Mouse (Mus musculus): ENCODE measurements around the gene Vmn1r19. TPM values are rescaled to one million over a fixed set of nuclear protein-coding genes. Genes with fewer than 3 reads are reported as not detected.
"Not testable (repeated sequence)": the region's sequence is repeated elsewhere in the genome, so short reads cannot be mapped to it uniquely, and the experiment has no call there.

Gene Vmn1r19
- total RNA-seq (2021): not detected
- long read RNA-seq, experiment 1: 0 reads
- long read RNA-seq, experiment 2: 0 reads

DNA sequence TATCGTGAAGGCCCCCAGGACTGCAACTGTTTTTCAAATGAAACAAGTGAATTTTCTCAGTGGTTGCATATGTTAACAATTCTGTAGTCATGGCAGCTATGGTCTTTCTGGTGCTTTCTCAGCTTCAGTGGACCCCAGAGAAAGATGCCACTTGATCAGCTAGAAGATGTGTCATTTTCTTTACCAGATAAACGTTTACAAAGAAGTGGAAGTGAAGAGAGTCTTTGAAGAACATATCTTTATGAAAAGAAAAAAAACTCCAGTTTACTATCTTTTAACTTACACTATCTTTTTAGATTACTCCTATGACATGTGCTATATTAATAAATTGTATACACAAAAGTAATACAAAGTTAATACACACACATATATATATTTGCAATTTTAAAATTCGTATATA lies at the start of gene Vmn1r19:
Gene Vmn1r19, plus strand, starts transcription at position 301 of the 400 bp plus-strand sequence.
- not testable (repeated sequence) for DNase-seq

DNA sequence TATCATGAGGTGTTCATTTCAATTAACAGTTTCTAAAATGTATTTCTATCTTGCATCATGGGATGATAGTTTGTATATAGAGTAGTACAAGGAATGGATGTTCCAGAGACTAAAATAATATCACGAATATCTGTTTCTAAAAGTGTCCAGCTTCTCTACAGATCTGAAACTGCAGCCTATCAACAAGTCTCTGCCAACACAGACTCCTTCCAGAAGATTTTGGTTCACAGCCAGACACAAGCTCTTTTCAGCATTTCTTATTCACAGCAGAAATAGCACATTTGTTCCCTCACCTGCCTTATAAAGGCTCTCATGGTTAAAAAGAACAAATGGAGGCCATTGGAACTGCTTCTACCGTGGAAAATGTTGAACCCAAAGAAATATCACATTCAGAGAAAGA lies 46.7 kb upstream of the Vmn1r19 start:
- DNase-seq: no peak

DNA sequence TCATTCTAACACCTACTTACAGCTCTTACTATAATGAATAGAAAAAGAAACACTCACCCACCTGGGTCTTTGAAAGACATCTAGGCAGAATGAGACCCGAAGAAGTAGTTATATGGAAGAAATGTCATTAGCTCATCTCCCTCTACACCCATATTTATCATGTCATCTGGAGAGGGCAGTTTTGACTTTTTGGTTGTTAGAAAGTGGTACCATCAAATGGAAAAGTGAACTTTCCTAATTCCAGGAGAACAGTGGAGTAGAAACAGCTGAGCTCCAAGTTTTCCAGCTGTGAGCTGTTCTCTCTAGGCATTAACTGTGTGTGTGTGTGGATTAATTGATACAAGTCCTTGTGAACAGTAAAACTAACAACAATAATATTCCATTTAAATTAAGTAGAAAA lies 40.0 kb upstream of the Vmn1r19 start, which contains the start of gene Vmn1r17:
Gene Vmn1r17, minus strand, starts transcription at position 101 of the 400 bp plus-strand sequence.
- no peak for DNase-seq

DNA sequence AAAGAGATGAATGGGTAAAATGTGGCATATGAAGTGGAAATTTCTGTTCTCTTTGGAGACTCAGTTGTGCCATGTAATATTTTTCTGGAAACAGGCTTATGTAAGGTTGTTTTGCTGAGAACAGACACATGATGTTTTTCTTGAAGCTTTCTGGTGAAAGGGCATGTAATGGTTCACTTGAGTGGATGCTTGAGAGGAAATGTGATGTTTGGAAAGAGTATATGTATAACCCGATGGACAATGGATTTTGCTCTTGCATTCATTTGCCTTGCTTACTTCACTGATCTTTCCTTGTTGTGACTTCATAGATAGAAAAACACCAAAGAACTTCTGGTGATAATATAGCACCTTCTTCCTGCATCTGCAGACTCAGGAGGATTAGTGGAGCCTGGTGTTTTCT lies 37.7 kb upstream of the Vmn1r19 start:
- DNase-seq: not testable (repeated sequence)

DNA sequence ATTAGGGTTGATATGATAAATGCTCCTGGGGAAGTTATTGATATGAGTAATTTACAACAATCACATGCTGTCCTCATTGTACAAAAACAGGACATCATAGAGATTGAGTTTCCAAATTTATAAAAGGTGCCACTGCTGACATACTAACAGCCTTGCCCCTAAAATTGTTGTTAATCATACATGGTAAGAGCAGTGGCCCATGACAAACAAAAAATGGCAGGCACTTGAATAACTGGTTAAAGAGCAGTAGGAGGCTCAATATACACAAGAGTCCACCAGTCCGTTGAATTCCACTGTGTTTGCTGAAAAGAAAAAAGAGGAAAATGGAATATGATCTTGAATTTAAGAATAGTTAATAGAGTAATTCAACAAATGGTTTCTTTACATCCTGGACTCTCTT lies 36.1 kb upstream of the Vmn1r19 start:
- DNase-seq: no peak

DNA sequence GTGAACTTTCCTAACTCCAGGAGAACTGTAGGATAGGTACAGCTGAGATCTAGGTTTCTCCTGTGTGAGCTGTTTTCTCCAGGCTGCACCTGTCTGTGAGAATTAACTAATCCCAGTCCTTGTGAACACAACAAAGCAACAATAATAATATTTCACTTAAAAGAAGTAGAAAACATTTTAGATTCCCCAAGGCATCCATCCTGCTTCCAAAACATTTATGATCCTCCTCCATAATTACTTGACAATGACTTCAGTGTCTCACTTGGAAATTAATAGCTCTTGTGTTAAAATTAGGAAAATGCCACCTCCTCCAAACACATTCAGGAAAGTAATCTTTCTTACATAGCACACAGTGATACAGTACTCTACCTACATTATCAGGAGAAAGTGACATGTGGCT lies 7.9 kb upstream of the Vmn1r19 start, which contains the start of gene Vmn1r18:
Gene Vmn1r18, minus strand, starts transcription at position 101 of the 400 bp plus-strand sequence.
- DNase-seq: no peak

DNA sequence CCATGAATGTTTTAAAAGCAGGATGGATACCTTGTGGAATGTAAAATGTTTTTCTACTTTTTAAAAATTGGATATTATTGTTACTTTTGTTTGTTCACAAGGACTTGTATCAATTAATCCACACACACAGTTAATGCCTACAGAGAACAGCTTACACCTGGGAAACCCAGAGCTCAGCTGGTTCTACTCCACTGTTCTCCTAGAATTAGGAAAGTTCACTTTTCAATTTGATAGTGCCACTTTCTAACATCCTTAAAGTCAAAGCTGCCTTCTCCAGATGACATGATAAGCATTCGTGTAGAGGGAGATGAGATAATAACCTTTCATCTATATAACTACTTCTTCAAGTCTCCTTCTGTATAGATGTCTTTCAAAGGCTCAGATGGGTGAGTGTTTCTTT lies 25.1 kb downstream of the Vmn1r19 start, which contains the start of gene Vmn1r20:
Gene Vmn1r20, plus strand, starts transcription at position 301 of the 400 bp plus-strand sequence.
- DNase-seq: no peak

DNA sequence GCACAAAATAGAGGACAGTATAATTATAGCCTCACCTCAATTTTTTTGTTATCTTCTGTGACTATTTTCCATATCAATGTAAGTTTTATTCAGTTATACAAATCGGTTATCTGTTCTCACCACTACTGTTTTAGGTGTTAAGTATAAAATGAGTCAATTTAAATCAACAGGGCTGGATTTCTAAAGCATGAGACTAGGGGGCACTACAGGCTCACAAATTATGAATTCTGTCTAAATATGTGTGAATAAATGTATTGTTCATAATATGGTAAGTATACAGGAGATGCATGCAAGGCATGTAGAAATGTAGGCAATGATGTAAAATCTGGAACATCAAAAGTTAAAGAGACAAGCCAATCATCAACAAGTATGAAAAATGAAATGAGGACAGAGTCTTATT lies 27.6 kb downstream of the Vmn1r19 start:
- peak; percentile 7 to 38 for DNase-seq

Other genes with a start within 250 kb of the Vmn1r19 start
- not detected for gene Vmn1r12, start 246.9 kb upstream of the Vmn1r19 start, total RNA-seq (2021)
- gene Vmn1r13, start 200.5 kb upstream of the Vmn1r19 start, total RNA-seq (2021): not detected
- not detected for gene Vmn1r14, start 172.1 kb upstream of the Vmn1r19 start, total RNA-seq (2021)
- gene Vmn1r15, start 145.8 kb upstream of the Vmn1r19 start, total RNA-seq (2021): not detected
- not detected for gene Vmn1r16, start 74.3 kb upstream of the Vmn1r19 start, total RNA-seq (2021)
- gene Vmn1r17, start 40.1 kb upstream of the Vmn1r19 start, total RNA-seq (2021): not detected
- gene Vmn1r18, start 8.0 kb upstream of the Vmn1r19 start, total RNA-seq (2021): not detected
- not detected for gene Vmn1r20, start 25.1 kb downstream of the Vmn1r19 start, total RNA-seq (2021)
- gene Ppm1k, start 131.7 kb downstream of the Vmn1r19 start, total RNA-seq (2021): 100 to 1,000 TPM in 1 of 2 experiments, 10 to 100 TPM in 1; 77.8 to 101 TPM
- 1 to 10 TPM; 2.7 to 6.6 TPM for gene Herc6, start 177.2 kb downstream of the Vmn1r19 start, total RNA-seq (2021)

Measured in heart, adult 18-20 months (tissue).